Mouse (Mus musculus) CD4-positive, CD25-positive, alpha-beta regulatory T cell, adult 2 months (primary cell): ENCODE measurements around the gene Pparg.

Experiments
- DNase-seq: peaks from one replicate; pipeline ENCODE4 v3.0.0-alpha.2; 2012; ENCODE audit warnings: low read depth, low spot score

Gene Pparg

GRCm38 (mm10) chr6:115360776-115361605 is at the start of gene Pparg:
Gene Pparg (plus strand): TSS chr6:115360951.
- DNase-seq: peak; percentile 10

- DNase-seq: no peak
These were observed 48.0 kb upstream of the Pparg start for GRCm38 (mm10) chr6:115312780-115313179.

GRCm38 (mm10) chr6:115313235-115313738 is 47.5 kb upstream of the Pparg start:
- DNase-seq: no peak

- no peak for DNase-seq
These were observed 46.8 kb upstream of the Pparg start for GRCm38 (mm10) chr6:115313910-115314309.

- DNase-seq: no peak
These were observed 45.0 kb upstream of the Pparg start for GRCm38 (mm10) chr6:115315770-115316169.

- no peak for DNase-seq
These were observed 43.9 kb upstream of the Pparg start for GRCm38 (mm10) chr6:115316811-115317221.

GRCm38 (mm10) chr6:115318811-115319210 is 41.9 kb upstream of the Pparg start:
- no peak for DNase-seq

GRCm38 (mm10) chr6:115319686-115320085 is 41.1 kb upstream of the Pparg start:
- no peak for DNase-seq

- no peak for DNase-seq
These were observed 39.6 kb upstream of the Pparg start for GRCm38 (mm10) chr6:115320927-115321714.

GRCm38 (mm10) chr6:115321883-115322351 is 38.8 kb upstream of the Pparg start:
- no peak for DNase-seq

GRCm38 (mm10) chr6:115322956-115323355 is 37.8 kb upstream of the Pparg start:
- DNase-seq: no peak

GRCm38 (mm10) chr6:115330964-115331363 is 29.8 kb upstream of the Pparg start:
- no peak for DNase-seq

- DNase-seq: no peak
These were observed 27.6 kb upstream of the Pparg start for GRCm38 (mm10) chr6:115333099-115333694.

- DNase-seq: no peak
These were observed 25.2 kb upstream of the Pparg start for GRCm38 (mm10) chr6:115335536-115335935.

GRCm38 (mm10) chr6:115340084-115340483 is 20.7 kb upstream of the Pparg start:
- DNase-seq: no peak

GRCm38 (mm10) chr6:115343096-115343495 is 17.7 kb upstream of the Pparg start:
- DNase-seq: no peak

GRCm38 (mm10) chr6:115343570-115343969 is 17.2 kb upstream of the Pparg start:
- DNase-seq: no peak

- no peak for DNase-seq
These were observed 16.6 kb upstream of the Pparg start for GRCm38 (mm10) chr6:115344101-115344500.

- DNase-seq: no peak
These were observed 16.2 kb upstream of the Pparg start for GRCm38 (mm10) chr6:115344513-115344912.

- no peak for DNase-seq
These were observed 15.7 kb upstream of the Pparg start for GRCm38 (mm10) chr6:115345013-115345412.

GRCm38 (mm10) chr6:115349641-115350464 is 10.9 kb upstream of the Pparg start:
- DNase-seq: no peak
